Mouse (Mus musculus): ENCODE data around the gene Fam104a. TPM values are rescaled to one million over a fixed set of nuclear protein-coding genes. Genes with fewer than 3 reads are reported as not detected.

Fam104a gene
- polyA plus RNA-seq (2017; shearing (Covaris generic)) = 16.6 TPM

GRCm38 (mm10) chr11:113683957-113684706, at the start of gene Fam104a, which contains the start of gene D11Wsu47e:
Gene Fam104a (minus strand): TSS chr11:113684155.
Gene D11Wsu47e (plus strand): TSS chr11:113684412.

GRCm38 (mm10) chr11:113709731-113710256, 25.8 kb upstream of the Fam104a start, which contains the start of gene Cpsf4l:
Gene Cpsf4l (minus strand): TSS chr11:113710017.

GRCm38 (mm10) chr11:113649353-113650210, 34.4 kb downstream of the Fam104a start, which contains the start of gene Slc39a11:
Gene Slc39a11 (minus strand): TSS chr11:113650079.

GRCm38 (mm10) chr11:113648690-113649352, 35.1 kb downstream of the Fam104a start, which contains the start of gene Cog1:
Gene Cog1 (plus strand): TSS chr11:113649169.

GRCm38 (mm10) chr11:113618672-113619419, 65.1 kb downstream of the Fam104a start, which contains the start of gene Sstr2:
Gene Sstr2 (plus strand): TSS chr11:113619342.

Other genes starting within 250 kb of the Fam104a start
- not detected for gene Sstr2, start 64.8 kb downstream of the Fam104a start, polyA plus RNA-seq (2017; shearing (Covaris generic))
- gene Cog1, start 35.0 kb downstream of the Fam104a start, polyA plus RNA-seq (2017; shearing (Covaris generic)) = 22.2 TPM
- 31.6 TPM for gene Slc39a11, start 34.1 kb downstream of the Fam104a start, polyA plus RNA-seq (2017; shearing (Covaris generic))
- 24.1 TPM for gene D11Wsu47e, start 257 bp upstream of the Fam104a start, polyA plus RNA-seq (2017; shearing (Covaris generic))
- gene Cpsf4l, start 25.9 kb upstream of the Fam104a start, polyA plus RNA-seq (2017; shearing (Covaris generic)) = not detected
- gene Cdc42ep4, start 67.7 kb upstream of the Fam104a start, polyA plus RNA-seq (2017; shearing (Covaris generic)) = 8.5 TPM

Data from activated CD4-positive, CD25-positive, alpha-beta regulatory T cell, adult 9 weeks (primary cell).